Mouse (Mus musculus): ENCODE results near the gene Ice2. TPM values are rescaled to one million over a fixed set of nuclear protein-coding genes. Genes with fewer than 3 reads are reported as not detected.

The Ice2 gene
- polyA plus RNA-seq (2017; shearing (Covaris generic)): 16.9 TPM

GRCm38 (mm10) chr9:69397760-69398452 lies at the start of gene Ice2:
TSS of gene Ice2 (plus strand) at chr9:69397906.

GRCm38 (mm10) chr9:69453066-69453900 lies 55.6 kb downstream of the Ice2 start, which contains the start of gene Anxa2:
TSS of gene Anxa2 (plus strand) at chr9:69453620.

Other genes with a start within 250 kb of the Ice2 start
- gene Anxa2, start 55.7 kb downstream of the Ice2 start, polyA plus RNA-seq (2017; shearing (Covaris generic)): 6.0 TPM